ENCODE assay signal across 9 mouse cellular contexts in genomic region chr11:59384441-59384959, GRCm38 (mm10). TPM values are rescaled to one million over a fixed set of nuclear protein-coding genes. Genes with fewer than 3 reads are reported as not detected.
DNase-seq lines count a peak whose midpoint lies in the region; TF ChIP-seq lines count a peak whose summit lies in the region.
"Had no signal": no experiment of that assay in that cellular context is flagged by ENCODE, and none has a peak within 500 bp of the region (broad histone marks: within the 10 kb centered on the region; RNA-seq: fewer than 3 reads in every experiment).

No protein-coding gene starts in this region.

- TF ChIP-seq POLR2A in cerebellum, adult 2 months (IDR thresholded peaks at IDR 0.05; ENCODE audit: borderline replicate concordance, insufficient read depth, low read length): no peak

- no peak overlapping the region; the same call in 1 of the 2 replicates for H3K4me3 ChIP-seq in limb, embryonic 10.5 days
- H3K4me3 ChIP-seq in cerebellum, adult 2 months (replicated peaks; ENCODE audit: insufficient read depth, low read depth, low read length): no peak overlapping the region

- DNase-seq in urinary bladder, postnatal 36 days (ENCODE audit: low spot score in 2 of 2): peak; percentile 16 to 21
- no peak for DNase-seq in urinary bladder, postnatal 10 days (ENCODE audit: low spot score)
- peak; percentile 56 for DNase-seq in gastrocnemius, postnatal 25 days
- peak; percentile 77 for DNase-seq in limb, embryonic 10.5 days (ENCODE audit: low spot score)
- peak; percentile 69 to 74 for DNase-seq in thymus, postnatal 10 days (ENCODE audit: low spot score in 2 of 2)
- no peak for DNase-seq in cerebellum, postnatal 10 days
- DNase-seq in cerebellum, adult 2 months: no peak
- no peak for DNase-seq in right cerebral cortex, adult 18-20 months

- WGBS in limb, embryonic 10.5 days: 17% methylated on average over 7 of the region's 7 CpGs
- 30% methylated on average over 7 of the region's 7 CpGs for WGBS in cerebellum, adult 2 months

- H3K4me1 ChIP-seq in limb, embryonic 10.5 days: peaks cover 51% of the 10 kb centered on the region
- no peaks in the 10 kb centered on the region for H3K4me1 ChIP-seq in cerebellum, adult 2 months (ENCODE audit: control insufficient read depth, insufficient read depth, low read length)

- H3K36me3 ChIP-seq in limb, embryonic 10.5 days: no peaks in the 10 kb centered on the region

- H3K27me3 ChIP-seq in limb, embryonic 10.5 days (ENCODE audit: low read depth, poor library complexity, severe bottlenecking): no peaks in the 10 kb centered on the region; the same call in 1 of the 2 replicates
- no peaks in the 10 kb centered on the region for H3K27me3 ChIP-seq in cerebellum, adult 2 months (ENCODE audit: control insufficient read depth, insufficient read depth, low read length)

- TF ChIP-seq CTCF in cerebellum, adult 2 months (IDR thresholded peaks at IDR 0.05; ENCODE audit: borderline replicate concordance, insufficient read depth, low read depth, low read length): no peak

- peak overlapping the region; percentile 68 for H3K27ac ChIP-seq in limb, embryonic 10.5 days
- no peak overlapping the region for H3K27ac ChIP-seq in cerebellum, adult 2 months (ENCODE audit: insufficient read depth, low read length)

- H3K9me3 ChIP-seq in limb, embryonic 10.5 days (replicated peaks): no peaks in the 10 kb centered on the region

RNA-seq across cellular contexts. Expression of gene Prss38, which starts 9.0 kb away (rescaled TPM):
- not detected for total RNA-seq in gastrocnemius, postnatal 25 days (2021)
- polyA plus RNA-seq in limb, embryonic 10.5 days (2016; fragmentation: Nextera tagmentation; extraction: Ambion mirVana): not detected in 2 replicates
- polyA plus RNA-seq in cerebellum, adult 2 months (2012; rRNA removed): 0.11 TPM in 1 of 2 replicates, not detected in the other
- polyA plus RNA-seq: liver, embryonic 16.5 days had no signal

Comparison
In these comparisons a context has a peak if more than half of its experiments do, and no peak if none do; other contexts are left out.
1. DNase-seq: peak in urinary bladder, postnatal 36 days (2 of 2), gastrocnemius, postnatal 25 days (single experiment), limb, embryonic 10.5 days (single experiment) and thymus, postnatal 10 days (2 of 2); none in urinary bladder, postnatal 10 days (single experiment), cerebellum, postnatal 10 days (0 of 2), cerebellum, adult 2 months (0 of 2) and right cerebral cortex, adult 18-20 months (single experiment).